Mouse (Mus musculus) monocyte, adult 5-6 weeks (primary cell): ENCODE measurements at regions not wholly inside any gene's neighbourhood (a gene's known extent, or its start where the extent isn't known, plus 50 kb on each side); places are given as distances from the start of the nearest gene placed in this dataset.
"Not testable (repeated sequence)": the region's sequence is repeated elsewhere in the genome, so short reads cannot be mapped to it uniquely, and the experiment has no call there.

Experiments
- ATAC-seq: fragments of 153-309, 156-312 bp; replicated peaks from 2 replicates; pipeline ENCODE4 v1.8.0; 2017; ENCODE audit warnings: mild to moderate bottlenecking; ENCODE audit not compliant: low TSS enrichment, insufficient number of reproducible peaks, severe bottlenecking, poor library complexity, low FRiP score

GRCm38 (mm10) chr11:24293209-24293608 lies 215.4 kb downstream of the Bcl11a start:
- no peak for ATAC-seq

- no peak for ATAC-seq
Measured at GRCm38 (mm10) chr11:24293860-24294531, 216.1 kb downstream of the Bcl11a start.

DNA sequence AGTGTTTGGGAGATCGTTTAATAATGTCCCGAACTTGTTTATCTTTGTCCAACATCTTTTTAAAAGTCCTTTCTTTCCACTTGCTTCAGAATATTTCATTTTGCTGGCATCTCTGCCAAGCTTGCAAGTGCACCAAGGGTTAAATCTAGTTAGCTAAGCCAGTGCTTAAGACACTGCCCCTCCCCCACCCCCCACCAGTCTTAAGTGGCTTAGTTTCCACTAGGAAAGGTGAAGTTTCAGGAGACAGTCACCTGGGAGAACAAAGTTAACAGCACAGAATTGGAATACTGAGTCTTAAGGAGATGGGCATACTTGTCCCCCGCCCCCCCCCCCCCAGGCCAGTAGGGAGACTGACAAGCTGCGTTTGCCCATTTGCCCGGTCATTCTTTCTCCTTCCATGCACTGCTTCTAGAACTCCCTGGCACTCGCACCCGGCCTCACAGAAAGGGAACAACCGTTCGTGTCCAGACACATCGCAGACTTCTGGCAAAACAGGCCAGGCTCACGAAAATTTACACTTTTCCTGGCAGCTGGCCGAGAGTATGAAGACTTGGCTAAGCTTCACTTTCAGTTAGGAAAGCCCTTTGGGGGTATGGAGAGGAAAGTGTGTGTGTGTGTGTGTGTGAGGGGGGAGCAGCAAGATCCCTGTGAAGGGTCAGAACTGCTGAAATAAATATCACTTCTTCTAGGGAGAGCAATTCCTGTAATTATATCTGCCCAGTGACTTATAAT lies 219.2 kb downstream of the Bcl11a start:
- ATAC-seq, result no peak

DNA sequence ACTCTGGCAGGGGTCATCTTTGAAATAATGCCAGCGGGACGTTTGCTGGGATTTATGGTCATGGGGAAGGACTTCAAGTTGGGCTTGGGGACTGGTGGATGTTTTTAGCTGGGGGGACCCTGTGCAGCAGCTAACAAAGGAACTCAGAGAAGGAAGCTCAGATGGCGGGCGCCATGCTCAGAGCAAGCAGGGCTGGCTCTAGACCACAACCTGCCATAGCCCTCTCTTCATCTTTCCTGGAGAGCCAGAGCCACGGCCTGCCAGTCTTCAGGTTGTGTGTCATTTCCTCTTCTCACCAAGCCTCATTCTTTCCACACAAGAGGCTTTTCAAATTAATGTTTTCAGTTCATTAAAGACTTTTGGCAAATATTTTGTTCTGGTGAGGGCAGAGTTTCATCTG lies 219.9 kb downstream of the Bcl11a start:
- ATAC-seq, result no peak

GRCm38 (mm10) chr11:24300351-24300750 lies 222.5 kb downstream of the Bcl11a start:
- ATAC-seq, result no peak

DNA sequence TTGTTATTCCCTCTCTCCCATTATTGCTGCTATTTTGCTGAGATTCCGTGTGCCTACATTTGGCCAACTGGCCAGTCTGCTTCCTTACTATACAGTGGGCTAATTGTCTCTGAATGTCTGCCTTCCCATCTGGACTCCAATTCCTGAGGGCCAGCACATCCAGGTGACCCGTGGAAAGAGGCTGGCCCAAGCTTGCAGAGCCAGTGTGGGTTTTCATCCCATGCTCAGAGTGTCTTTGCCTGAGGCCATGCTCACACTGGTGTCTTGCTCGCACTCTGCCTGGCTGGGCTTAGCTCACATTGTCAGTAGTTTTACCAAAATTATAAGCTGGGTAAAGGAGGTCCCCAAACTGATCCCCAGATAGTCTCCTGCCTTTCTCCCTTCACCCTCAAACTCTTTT lies 223.3 kb downstream of the Bcl11a start:
- no peak for ATAC-seq

DNA sequence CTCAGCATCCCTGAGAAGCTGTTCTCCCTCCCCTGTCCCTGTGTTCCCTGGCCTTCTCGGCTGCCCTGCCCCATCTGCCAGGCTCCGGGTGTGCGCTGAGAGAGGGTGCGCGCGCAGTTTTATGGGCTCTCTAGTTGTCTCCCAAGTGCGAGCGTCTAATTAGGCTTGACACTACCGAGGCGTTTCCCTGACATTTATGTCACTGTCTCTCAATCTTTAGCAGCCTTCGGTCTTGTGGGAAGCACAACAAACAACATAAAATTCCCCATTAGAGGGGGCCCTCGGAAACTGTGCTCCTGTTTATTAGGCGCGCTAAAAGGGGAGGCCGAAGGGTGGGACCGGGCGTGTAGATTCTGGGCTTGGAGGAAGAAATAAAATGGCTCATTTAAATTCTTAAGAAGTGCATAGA lies 227.3 kb downstream of the Bcl11a start:
- no peak for ATAC-seq

DNA sequence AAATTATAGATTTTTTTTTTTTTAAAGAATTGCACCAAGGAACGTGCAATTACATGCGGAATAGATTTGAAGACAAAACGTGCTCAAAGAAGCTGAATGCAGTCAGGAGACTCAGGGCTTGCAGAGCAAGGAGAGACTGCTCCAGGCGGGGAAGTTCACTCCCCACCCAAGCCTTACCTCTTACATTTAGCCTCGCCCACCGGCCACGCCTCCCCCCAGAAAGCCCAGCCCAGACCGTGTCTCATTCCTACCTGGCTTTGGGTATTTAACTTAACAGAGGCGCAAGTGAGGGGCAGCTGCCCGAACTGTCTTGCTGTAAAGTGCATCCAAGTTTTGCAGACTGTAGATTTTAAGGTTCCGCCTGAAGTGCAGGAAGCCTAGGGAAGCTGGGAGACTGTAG lies 227.8 kb downstream of the Bcl11a start:
- no peak for ATAC-seq

DNA sequence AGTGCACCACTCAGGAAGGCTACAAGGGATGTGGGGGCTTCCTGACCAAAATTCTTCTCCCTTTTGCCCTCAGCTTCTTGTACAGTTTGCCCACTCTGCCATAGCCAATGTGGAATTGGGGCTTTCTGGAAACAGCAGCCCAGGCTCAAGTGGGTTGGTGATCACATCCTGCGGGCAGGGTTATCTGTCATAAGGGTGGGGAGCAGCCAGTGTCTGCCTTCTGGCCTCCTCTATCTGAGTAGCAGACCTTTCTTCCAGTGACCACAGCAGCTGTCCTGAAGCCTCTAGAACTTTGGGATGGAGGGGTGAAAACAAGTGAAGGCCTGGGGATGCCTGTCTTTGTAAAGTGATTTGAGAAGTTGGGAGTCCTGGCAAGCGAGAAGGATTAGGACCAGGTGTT lies 228.2 kb downstream of the Bcl11a start:
- no peak for ATAC-seq

- ATAC-seq, result no peak
Measured at GRCm38 (mm10) chr11:24307601-24308252, 229.9 kb downstream of the Bcl11a start.

DNA sequence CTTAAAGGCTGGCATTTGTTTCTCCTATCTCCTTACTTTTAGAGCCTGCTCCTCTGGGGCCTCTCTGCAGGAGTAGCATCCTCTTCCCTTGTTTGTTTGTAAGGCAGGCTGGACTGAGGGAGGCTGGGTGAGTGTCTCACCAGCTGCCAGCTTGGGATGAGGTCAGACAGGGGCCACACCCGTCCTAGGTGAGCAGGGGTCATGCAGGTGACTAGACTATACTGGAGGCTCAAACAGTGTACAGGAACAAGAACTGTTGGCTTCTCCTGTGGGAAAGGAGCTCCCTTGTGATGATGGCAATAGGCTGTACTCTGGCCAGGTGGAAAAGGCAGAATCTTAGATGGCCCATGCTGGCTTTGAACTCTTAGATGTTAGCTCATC lies 230.4 kb downstream of the Bcl11a start:
- ATAC-seq, result no peak

DNA sequence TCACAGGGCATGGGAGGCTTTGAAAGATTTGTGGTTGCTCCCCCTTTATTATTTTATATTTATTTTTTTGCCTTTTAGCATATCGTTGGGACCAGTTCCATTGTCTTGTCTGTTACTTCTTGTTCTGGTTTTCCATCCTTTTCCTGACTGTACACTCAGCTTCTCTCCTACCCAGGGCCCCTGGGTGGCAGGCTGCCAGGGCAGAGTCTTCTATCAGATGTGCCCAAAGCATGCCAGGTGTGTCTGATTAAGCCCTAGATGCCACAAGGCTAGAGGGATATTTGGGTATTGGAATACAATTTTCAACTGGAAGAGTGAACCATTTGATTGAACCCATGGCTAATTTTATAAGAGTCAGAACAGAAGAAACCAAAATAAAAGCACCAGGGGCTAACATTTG lies 236.2 kb downstream of the Bcl11a start:
- ATAC-seq, result no peak

GRCm38 (mm10) chr11:24315582-24315981 lies 237.7 kb downstream of the Bcl11a start:
- ATAC-seq, result no peak

- no peak for ATAC-seq
Measured at GRCm38 (mm10) chr11:24316198-24316597, 238.3 kb downstream of the Bcl11a start.

DNA sequence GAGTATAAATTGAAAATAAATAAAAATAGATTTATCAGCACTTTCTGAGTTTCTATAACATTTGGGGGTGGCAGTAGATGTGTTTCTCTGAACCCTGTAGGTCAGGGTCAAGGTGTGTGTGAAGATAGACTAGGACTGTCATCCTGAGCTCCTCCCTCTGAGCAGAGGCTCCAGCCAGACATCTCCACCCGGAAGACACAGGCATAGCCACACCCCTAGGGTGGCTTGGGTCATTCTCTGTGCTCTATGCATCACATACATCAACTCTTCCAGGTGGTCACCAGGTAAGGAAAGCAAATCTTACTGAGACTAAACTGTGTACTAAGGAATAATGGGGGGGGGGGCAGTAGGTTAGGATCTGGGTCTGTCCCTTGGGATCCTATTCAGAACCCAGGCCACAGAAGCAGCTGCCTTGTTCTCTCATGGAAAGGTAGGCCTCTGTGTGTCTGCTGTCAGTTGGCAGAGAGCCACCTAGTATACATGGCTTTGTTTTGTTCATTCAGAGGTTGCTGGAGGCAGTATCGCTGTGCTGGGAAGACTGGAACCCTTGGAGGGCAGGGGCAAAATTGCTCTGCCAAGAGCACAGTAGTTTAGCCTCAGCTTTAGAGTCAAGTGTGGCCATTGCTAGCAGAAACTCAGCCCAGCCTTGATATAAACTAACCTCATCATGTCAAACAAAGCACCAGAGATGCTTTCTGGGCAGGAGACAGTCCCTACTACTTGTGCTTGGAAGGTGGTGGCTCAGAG lies 240.3 kb downstream of the Bcl11a start:
- no peak for ATAC-seq

DNA sequence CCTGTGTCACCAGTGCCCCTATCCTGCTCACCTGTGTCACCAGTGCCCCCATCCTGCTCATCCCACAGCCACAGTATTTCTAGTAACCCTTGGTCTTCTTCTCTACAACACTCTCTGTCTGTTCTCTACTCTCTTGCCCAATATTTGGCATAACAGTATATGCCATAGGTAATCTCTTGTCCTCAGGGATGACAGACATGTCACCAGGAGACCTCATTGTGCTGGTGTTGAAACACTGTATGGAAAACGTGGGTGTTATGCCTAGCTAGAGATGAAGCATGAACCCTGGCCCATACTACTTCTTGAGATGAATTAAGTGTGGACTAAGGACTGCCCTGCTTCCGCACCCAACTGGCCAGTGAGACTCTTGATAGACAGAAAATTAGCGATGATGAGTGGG lies 241.4 kb downstream of the Bcl11a start:
- no peak for ATAC-seq

GRCm38 (mm10) chr11:24322412-24322811 lies 244.6 kb downstream of the Bcl11a start:
- ATAC-seq, result not testable (repeated sequence)

GRCm38 (mm10) chr11:24328481-24328880 lies 250.6 kb downstream of the Bcl11a start:
- no peak for ATAC-seq

DNA sequence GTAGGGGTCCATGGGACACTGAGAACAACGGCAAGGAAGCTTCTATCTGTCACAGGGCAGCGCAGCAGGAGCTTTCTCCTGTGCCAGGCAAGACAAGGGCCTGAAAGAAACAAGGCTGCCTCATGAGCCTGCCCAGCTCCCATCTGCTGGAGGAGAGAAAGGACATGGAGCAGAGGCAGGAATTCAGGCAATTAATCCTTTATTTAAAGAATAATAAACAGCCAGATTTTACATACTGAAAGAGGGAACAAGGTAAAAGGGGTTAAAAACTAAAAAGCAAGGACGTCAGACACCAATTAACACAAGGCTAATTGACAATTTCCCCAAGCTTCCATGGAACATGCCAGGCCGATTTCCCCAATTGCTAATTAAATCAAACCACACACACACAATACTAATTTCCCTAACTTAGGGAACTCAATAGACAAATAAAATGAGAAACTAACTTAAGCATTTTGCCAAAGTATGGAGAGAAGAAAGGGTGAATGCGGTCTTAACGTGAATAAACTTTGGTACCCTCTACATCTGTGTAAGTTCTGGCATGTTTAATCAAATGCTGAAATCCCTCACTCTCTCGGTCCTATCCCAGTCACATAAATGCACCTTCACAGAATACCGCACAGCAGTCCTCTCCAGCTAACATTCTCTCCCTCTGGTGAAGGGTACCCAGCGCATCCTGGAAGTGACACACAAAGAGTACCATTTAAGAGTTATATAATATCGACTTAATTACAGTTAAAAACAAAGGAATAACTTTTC lies 252.7 kb downstream of the Bcl11a start:
- no peak for ATAC-seq
